Mouse (Mus musculus) heart, adult 8-10 months (tissue): ENCODE measurements at regions not wholly inside any gene's neighbourhood (a gene's known extent, or its start where the extent isn't known, plus 50 kb on each side); places are given as distances from the start of the nearest gene placed in this dataset.

ENCODE experiments used
- DNase-seq: peaks from one replicate; pipeline ENCODE4 v3.0.0; 2022; ENCODE audit warnings: low spot score

GRCm38 (mm10) chr9:42196552-42196951, 67.5 kb downstream of the Sc5d start:
- no peak for DNase-seq

- DNase-seq, result no peak
Observed at GRCm38 (mm10) chr9:42196110-42196509, 67.9 kb downstream of the Sc5d start.

- no peak for DNase-seq
Observed at GRCm38 (mm10) chr9:42195651-42196050, 68.4 kb downstream of the Sc5d start.

DNA sequence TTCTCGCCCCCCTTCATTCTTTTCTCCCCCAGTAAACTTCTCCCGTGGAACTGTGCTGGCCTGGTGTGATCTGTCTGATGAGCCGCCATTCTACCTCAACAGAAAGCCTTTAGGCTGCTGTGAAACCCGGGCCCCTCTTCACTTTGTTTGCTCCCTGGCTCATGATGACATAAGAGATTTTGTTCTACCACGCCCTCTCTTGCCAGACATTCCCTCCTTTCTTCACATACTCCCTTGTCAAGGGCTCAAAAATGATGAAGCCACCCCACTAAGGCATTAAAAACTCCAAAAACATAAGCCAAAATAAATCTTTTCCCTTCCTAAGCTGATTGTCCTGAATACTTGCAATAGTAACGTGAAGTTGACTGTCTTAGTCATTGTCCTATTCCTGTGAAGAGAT, 69.1 kb downstream of the Sc5d start:
- no peak for DNase-seq

GRCm38 (mm10) chr9:42194176-42194575, 69.9 kb downstream of the Sc5d start:
- DNase-seq, result no peak

- DNase-seq, result no peak
Observed at GRCm38 (mm10) chr9:42192967-42193733, 69.1 kb upstream of the Sorl1 start.

DNA sequence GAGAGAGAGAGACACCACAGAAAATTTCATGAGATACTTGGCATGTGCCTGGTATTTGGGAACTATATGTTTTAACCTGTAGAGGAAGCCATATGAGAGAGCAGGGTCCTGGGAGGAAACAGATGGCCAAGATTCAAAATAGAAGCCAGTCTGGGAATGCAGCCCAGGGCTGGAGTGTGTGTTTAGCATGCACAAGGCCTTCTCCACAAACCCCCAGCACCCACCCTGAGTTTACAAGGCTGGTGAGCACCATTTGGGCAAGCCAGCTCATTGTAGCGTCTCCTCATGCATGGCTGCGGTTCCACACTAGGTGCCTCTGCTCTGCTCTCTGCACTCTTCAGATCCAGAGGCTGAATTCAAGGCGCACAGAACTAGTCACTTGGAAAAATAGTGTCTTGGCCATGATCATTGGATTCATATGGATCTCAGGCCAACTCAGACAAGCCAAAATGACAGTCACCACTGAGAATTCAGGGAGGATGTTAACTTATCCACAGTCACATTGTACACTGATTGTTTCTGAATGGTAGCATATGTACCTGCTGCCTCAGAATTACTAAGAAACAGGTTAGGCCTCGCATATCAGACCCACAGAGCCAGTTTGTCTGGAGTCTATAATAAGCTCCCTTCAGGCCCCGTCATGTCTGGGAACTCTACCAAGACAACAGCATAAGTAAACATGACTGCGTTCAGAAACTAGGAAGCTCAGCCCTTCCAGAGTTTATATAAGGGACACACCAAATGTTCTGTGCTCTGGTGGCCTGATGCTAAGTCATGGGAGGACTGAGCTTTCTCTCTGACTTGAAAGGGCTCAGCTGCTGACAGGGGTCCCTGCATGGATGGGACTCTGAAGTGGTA, 63.5 kb upstream of the Sorl1 start:
- DNase-seq, result peak; percentile 50

- no peak for DNase-seq
Observed at GRCm38 (mm10) chr9:42184104-42184635, 60.1 kb upstream of the Sorl1 start.

- peak; percentile 63 for DNase-seq
Observed at GRCm38 (mm10) chr9:42183448-42183847, 59.4 kb upstream of the Sorl1 start.

DNA sequence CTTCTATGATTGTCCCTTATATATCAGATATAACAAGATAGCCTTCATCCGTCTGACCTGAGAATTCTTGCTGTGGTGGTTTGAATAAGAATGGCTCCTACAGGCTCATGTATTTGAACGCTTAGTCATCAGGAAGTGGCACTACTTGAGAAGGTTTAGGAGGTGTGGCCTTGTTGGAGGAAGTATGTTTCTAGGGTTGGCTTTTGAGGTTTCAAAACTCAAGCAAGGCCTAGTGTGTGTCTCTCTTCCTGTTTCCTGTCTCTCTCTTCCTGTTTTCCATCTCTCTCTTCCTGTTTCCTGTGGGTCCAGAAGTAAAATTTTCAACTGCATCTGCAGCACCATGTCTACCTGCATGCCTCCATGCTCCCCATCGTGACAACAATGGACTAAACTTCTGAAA, 58.3 kb upstream of the Sorl1 start:
- no peak for DNase-seq

DNA sequence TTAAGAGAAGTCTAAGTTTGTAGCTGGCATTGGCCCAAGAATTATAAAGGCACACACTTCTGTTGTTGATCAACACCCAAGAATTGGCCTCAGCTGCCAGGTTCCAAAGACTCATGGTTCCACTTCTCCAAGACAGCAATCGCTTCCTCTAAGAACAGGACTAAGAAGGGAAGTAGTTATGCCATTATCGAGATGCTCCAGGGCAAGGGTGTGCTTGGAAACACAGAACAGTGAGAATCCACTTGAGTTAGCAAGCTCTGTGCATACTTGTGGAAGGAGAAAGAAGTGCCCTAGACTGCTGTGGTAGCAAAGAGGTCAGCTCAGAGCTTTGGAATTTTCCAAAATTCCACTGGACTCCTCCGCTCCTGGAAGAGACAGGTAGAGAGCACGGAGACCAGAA, 56.1 kb upstream of the Sorl1 start:
- DNase-seq, result no peak

DNA sequence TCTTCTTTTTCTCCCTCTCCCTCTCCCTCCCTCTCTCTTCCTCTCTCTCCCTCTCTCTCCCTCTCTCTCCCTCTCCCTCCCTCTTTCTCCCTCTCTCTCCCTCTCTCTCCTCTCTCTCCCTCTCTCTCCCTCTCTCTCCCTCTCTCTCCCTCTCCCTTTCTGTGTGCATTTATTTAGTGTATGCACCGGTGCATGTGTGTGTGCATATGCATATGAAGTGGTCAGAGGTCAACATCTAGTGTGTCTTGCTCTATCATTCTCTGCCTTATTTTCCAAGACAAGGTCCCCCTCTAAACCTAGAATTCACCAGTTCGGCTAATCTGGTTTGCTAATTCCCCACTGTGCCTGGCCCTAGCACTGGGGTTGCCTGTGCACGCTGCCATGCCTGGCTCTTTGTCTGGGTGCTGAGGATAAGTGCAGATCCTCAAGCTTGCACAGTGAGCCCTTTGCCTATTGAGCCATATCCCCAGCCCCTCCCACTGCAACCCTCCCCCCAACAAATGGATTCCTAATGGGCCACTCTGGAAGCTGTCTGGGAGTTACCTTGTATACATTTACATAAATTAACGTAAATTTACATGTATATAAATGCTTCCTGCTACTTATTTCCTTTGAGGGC, 54.8 kb upstream of the Sorl1 start:
- no peak for DNase-seq

DNA sequence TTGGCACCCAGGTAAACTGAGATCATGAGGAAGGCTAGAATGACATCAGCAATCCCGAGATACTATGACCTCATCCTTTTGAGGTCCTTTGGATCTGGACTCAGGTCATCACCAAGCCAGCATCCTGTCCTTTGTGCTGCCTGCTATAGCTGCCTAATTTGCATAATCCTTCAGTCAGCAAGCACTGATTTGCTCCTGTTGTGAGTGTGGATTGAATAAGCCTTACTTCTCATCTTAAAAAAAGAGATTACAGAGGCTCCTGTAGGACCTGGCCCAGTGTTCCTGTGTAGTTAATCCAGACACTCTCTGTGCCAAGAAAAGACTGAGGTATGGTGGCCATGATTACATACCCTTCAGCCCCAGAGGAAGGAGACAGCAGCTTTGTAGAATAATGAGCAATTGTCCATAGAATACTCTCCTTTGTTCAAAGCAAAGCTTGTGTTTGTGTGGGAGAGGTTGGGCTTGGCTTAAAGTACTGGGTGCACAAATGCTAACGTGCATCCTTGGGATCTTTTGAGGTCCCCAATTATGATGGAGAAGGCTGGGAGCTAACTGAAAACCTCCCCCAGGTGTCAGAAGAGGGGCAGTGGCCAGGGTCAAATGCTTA, 50.4 kb upstream of the Sorl1 start:
- DNase-seq, result no peak
